Mouse (Mus musculus) adrenal gland, postnatal 4 days (tissue): ENCODE measurements around the gene Ttll13. TPM values are rescaled to one million over a fixed set of nuclear protein-coding genes. Genes with fewer than 3 reads are reported as not detected.

Source experiments
- DNase-seq, 2 experiments: peaks; one replicate each; pipeline ENCODE4 v3.0.0; 2021 to 2022; ENCODE audit warnings: low spot score in 2 of 2, mixed read lengths in 2 of 2
- total RNA-seq, 2 experiments: library from RNA; stranded (reverse); gene quantifications; 2 replicates each; pipeline ENCODE4 v1.2.3; 2021

Gene Ttll13
- total RNA-seq, 2 experiments from 2014 or later = 3.2 to 4.5 TPM

DNA sequence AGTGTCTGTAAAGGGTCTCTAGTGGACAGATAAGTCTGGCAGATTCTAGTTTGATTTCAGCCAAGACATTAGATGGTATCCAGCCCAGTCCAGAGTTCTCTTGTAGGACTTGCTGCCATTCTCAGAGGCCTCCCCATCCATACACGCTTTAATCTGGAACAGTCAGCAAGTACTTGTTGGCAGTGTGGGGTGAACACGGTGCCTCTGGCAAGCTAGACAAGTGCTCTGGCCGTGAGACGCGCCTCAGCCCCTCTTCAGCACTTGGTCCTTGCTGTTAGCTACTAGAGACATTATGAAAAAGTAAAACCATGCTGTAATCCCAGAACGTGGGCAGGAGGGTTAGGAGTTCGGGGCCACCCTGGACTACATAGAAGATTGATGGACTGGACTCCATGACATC is 32.6 kb upstream of the Ttll13 start:
- no peak for DNase-seq

DNA sequence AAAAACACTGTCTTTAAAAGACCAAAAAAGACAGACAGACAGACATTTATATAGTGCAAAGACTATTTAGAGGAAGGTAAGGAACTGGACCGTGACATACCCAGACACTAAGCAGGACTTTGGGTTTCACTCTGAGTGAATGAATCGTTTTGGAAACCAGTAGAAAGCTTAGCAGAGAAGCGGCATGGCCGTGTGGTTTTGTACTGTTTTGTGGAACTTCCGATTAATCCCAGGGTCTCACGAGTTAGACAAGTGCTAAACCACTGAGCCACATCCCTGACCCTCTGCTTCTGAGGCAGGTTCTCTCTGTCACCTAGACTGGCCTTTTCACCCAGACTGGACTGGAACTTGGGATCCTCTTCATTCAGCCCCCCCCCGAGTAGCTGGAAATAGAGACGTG is 31.7 kb upstream of the Ttll13 start:
- DNase-seq = no peak

DNA sequence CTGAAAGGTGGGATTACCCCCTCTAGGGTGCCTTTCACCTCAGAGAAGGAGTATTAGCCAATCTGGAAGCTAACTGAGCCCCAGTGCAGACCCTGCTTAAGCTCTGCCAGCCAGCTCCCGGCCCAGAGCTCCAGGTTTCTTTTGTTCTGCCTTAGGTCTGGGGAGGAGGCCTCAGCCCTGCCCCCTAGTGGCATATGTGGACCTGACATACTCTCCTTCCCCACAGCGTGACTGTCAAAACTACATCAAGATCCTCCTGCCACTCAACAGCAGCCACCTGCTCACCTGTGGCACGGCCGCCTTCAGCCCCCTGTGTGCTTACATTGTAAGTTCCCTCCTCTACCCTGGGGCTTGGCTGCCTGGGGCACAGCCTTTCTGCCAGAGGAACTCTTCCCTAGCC is 30.8 kb upstream of the Ttll13 start:
- peak; percentile 56 to 71 for DNase-seq

GRCm38 (mm10) chr7:80216566-80216965 is 29.6 kb upstream of the Ttll13 start:
- no peak for DNase-seq

DNA sequence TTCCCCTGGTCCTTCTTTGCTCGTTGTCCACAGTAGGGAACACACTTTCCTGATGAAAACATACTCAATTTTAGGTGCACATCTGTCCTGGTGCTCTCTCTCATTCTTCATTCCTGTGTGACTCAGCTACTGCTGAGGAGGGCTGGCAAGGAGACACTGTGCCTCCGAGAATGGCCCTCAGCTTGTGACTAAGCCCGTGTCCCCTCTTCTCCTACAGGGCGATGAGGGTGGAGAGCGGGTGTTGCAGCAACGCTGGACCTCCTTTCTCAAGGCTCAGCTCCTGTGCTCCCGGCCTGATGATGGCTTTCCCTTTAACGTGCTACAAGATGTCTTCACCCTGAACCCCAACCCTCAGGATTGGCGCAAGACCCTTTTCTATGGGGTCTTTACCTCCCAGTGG is 27.5 kb upstream of the Ttll13 start:
- DNase-seq = no peak

DNA sequence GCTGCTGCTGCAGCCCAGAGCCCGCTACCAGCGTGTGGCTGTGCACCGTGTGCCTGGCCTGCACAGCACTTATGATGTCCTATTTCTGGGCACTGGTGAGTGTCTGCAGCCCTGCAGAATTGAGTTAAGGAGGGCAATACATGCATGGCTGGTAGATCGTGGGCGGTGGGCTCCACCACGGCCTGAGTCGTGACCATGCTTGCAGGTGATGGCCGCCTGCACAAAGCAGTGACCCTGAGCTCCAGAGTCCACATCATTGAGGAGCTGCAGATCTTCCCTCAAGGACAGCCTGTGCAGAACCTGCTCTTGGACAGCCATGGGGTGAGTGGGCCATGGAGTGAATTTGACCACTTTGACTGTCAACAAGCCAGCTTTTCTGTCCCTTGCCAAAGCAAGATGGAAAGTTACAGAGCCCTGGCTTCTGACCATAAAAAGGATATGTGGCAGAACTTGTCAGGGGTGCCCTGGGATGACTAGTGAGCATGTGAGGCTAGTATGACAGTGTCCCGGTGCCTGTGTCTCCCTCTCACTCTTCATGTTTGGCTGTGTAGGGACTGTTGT is 25.9 kb upstream of the Ttll13 start:
- DNase-seq = no peak

DNA sequence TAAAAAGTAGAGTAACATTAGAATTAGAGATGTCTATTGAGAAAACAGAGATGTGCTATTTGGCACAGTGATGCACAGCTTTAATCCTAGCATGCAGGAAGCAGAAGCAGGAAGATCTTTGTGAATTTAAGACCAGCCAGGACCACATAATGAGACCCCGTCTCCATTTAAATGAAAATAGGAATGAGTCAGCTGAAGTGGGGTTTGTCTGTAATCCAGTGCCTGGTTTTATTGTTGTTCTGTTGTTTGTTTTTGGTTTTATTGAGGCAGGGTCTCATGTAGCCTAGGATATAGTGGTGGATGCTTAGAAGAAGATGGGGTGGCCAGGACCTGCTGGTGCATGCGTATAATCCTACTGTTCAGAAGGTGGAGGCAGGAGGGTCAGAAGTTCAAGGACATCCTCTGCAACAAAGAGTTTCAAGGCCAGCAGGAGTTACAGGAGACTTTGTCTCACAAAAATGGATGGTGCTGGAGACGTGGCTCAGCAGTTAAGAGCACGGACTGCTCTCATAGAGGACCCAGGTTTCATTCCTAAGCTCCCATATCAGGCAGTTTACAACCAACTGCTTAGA is 24.9 kb upstream of the Ttll13 start:
- DNase-seq = no peak

GRCm38 (mm10) chr7:80227065-80227464 is 19.1 kb upstream of the Ttll13 start:
- no peak for DNase-seq

- DNase-seq = no peak
Observed at GRCm38 (mm10) chr7:80230196-80230595, 16.0 kb upstream of the Ttll13 start.

DNA sequence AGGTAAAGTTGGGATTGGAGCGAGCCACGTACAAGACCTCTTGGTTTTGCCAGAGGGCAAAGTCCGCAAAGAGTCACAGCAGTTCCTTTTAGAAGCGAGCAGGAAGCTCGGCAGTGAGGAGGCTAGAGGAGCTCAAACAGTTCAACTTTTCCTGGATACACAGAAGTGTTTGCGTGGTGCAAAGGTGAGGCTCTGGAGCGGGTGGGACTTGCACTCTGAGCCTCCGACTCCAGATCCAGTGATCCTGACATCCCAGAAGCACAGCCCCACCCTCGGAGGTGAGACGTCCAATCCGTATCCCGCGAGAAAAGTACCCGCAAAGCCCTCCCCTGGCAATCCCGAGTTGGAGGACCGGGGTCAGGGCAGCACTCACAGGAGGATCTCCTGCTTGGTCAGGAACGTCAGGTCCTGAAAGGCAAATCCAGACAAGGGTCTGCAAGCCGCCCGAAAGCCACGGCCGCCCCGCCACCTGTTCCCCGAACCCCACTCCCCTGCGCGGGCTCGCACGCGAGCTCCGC is 14.1 kb upstream of the Ttll13 start:
- DNase-seq = no peak

- DNase-seq = peak; percentile 94 to 95
Observed at GRCm38 (mm10) chr7:80232489-80233029, 13.6 kb upstream of the Ttll13 start, which contains the start of the genes Cib1 and Gdpgp1. Cib1 (minus strand) TSS chr7:80232813. Gdpgp1 (plus strand) TSS chr7:80232865.

GRCm38 (mm10) chr7:80233799-80234198 is 12.4 kb upstream of the Ttll13 start:
- DNase-seq = no peak

GRCm38 (mm10) chr7:80238542-80238941 is 7.6 kb upstream of the Ttll13 start:
- no peak for DNase-seq

- no peak for DNase-seq
Observed at GRCm38 (mm10) chr7:80241661-80242060, 4.5 kb upstream of the Ttll13 start.

DNA sequence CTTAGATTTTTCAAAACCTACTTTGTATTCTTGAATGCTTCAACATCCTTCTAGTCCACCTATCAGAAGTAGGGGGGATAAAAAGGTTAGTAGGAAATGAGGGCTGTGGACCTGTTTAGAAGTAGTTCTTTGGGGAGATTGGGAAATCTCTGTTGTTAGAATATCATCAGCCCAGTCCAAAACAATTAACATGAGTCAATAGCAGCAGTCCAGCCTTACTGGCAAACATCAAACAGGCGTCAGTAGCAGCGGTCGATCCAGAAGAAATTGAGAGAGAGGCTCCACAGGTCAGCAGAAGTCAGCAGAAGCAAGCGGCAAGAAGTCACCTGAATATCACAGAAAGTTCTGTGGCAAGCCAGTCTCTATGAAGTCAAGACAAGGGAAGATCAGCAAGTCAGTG is 1.3 kb upstream of the Ttll13 start:
- DNase-seq = no peak

DNA sequence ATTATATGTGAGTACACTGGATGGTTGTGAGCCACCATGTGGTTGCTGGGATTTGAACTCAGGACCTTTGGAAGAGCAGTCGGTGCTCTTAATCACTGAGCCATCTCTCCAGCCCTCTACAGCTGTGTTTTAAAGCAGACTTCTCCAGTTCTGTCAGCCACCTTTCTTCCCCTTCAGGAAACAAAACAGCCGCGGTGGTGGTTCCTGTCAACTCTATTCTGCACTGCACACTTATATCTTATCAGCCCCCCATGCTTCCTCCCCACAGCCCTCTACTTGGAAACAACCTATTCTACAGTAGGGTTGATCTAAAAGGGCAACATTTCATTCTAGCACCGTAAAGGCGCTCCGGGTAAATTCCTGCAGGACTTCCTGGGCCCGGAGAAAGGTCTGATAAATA is 683 bp downstream of the Ttll13 start:
- no peak for DNase-seq

DNA sequence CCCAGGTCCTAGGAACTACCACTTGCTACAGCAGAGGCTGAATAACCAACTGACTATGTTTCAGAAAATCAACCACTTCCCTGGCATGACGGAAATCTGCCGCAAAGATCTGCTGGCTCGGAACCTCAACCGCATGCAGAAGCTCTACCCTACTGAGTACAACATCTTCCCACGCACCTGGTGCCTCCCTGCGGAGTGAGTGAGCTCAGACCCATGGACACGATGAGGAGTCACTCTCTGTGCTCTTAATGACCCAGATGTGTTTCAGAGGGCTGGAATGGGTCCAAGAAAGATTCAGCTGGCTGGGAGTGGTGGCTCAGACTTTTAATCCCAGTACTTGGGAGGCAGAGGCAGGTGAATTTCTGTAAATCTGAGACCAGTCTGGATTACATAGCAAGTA is 6.3 kb downstream of the Ttll13 start:
- no peak for DNase-seq

DNA sequence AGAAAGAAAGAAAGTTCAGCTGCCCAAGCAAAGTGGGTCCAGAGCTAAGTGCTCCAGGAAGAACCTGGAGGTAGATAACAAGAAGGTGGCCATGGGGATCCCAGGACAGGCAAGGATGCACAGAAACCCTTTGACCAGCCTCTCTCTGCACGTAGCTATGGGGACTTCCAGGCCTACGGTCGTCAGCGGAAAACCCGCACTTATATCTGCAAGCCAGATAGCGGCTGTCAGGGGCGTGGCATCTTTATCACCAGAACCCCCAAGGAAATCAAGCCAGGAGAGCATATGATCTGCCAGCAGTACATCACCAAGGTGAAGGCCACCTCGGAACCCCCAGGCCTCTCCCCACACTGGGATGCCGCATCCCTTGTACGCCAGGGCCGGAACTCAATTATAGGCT is 6.7 kb downstream of the Ttll13 start:
- DNase-seq = no peak

- no peak for DNase-seq
Observed at GRCm38 (mm10) chr7:80255981-80256380, 9.8 kb downstream of the Ttll13 start.

DNA sequence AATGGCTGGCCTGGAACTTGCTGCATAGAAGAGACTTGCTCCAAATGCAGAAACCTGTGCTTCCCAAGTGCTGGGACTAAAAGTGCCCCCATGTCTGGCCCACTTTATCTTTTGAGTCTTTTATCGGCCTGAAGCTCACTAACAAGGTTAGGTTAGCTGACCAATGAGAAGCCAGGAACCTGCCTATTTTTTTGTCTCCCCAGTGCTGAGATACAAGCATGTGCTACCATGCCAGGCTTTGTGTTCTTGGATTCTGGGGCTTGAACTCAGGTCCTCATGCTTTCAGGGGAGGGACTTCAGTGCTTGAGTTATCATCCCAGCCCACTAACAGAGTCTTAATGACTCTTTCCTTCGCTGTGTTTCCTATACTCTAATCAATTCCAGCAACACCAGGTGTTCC is 11.5 kb downstream of the Ttll13 start:
- DNase-seq = no peak

DNA sequence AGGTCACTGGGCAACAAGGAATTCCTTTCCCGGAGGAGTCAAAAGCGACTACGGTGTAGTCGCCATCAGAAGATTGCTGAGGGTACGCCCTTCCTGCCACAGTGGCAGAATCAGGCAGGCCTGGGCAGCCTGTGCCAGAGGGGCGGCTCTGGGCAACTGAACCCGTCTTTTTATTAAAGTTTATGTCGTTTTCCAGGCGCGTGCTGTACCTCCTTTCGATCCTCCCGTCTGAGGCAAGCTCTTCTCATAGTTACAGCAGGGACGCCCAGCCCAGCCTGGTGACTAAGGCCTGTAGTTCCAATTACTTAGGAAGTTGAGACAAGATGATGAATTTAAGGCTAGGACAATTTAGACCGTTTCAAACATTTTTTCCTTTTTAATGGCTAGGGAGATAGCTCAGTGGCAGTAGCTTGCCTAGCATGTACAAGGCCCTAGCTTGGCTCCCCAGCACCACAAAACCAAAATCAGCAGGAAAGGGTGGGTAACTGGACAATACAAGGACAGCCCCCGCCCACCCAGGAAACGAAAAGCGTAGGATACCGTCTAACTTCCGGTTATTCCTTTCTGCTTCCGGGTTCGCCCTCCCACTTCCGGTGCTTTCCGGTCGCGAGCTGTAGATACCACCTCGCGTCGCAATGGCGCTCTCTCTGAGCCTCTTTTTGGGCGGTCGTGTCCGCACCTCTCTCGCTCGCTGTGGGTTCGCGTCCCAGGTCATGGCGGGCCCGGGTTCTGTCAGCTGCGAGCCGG is 14.6 kb downstream of the Ttll13 start, which contains the start of gene Ngrn:
TSS of gene Ngrn (plus strand) at position 591 of the 747 bp plus-strand sequence.
- DNase-seq = peak; percentile 54 to 71

- no peak for DNase-seq
Observed at GRCm38 (mm10) chr7:80261372-80261990, 15.3 kb downstream of the Ttll13 start.
